Comparison of ENCODE assay signal across 8 mouse cellular contexts in the genomic region with DNA sequence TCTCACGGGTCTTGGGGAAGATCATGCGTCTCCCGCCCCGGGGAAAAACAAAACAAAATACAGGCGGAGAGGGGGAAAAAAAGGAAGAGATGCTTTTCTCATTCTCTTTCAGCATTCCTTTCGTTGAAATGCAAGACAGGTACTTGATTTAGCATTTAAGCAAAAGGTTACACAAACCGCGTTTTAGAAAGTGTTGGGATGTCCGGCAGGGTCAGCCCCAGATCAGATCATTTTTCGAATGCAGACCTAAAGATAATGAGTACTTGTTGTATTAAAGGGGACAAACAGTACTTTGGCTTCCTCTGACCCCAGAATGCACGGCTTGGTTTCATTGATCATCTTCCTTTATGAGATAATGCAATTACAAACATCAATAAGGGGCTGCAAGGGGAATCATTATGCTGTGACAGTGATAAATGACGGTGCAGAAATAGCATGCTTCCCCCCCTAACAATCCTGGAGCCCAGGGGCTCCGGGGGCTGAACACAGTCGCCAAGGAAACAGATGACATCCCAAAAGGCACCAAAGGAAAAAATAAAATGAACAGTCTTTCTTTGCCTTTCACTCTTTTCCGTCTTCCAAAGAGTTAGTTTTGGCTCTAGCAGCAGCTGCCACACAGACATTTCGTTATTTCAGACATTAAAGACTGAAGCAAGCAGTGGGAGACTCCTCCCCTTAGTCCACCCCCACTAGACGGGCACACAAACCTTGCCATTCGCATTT.
DNase-seq lines count a peak whose midpoint lies in the region; ATAC-seq and TF ChIP-seq lines count a peak whose summit lies in the region.

No protein-coding gene starts in this region.

- H3K9ac ChIP-seq in heart, postnatal 0 days (replicated peaks; ENCODE audit: low read depth, low read length): no peak overlapping the region
- no peak overlapping the region for H3K9ac ChIP-seq in midbrain, embryonic 11.5 days (ENCODE audit: low read length)

- no peak overlapping the region for H3K27ac ChIP-seq in heart, postnatal 0 days (ENCODE audit: low read depth)
- peak overlapping the region; percentile 90 for H3K27ac ChIP-seq in hindbrain, embryonic 10.5 days
- no peak overlapping the region for H3K27ac ChIP-seq in midbrain, embryonic 11.5 days (ENCODE audit: low read depth, low read length)

- peak overlapping the region; percentile 89 for H3K4me2 ChIP-seq in heart, postnatal 0 days (ENCODE audit: low read depth, low read length)
- H3K4me2 ChIP-seq in midbrain, embryonic 11.5 days: peak overlapping the region; percentile 32

- no peak for DNase-seq in heart, postnatal 0 days (ENCODE audit: low spot score)
- DNase-seq in heart, adult 18-20 months: no peak
- peak; percentile 66 for DNase-seq in adrenal gland, postnatal 10 days
- DNase-seq in hindbrain, embryonic 10.5 days (ENCODE audit: low spot score): peak; percentile 63
- peak; percentile 95 for DNase-seq in midbrain, embryonic 11.5 days (ENCODE audit: low spot score, missing footprints)
- no peak for DNase-seq in thymus, postnatal 10 days (ENCODE audit: low spot score in 2 of 2)
- no peak for DNase-seq in frontal cortex, postnatal 10 days (ENCODE audit: low spot score in 2 of 2)
- DNase-seq in MN1 (ENCODE audit: low spot score): no peak

- no peak for ATAC-seq in heart, postnatal 0 days (ENCODE audit: insufficient read depth, low read depth)
- no peak for ATAC-seq in midbrain, embryonic 11.5 days (ENCODE audit: low FRiP score)

- TF ChIP-seq EP300 in heart, postnatal 0 days (IDR thresholded peaks at IDR 0.05; ENCODE audit: low read depth): no peak

- peaks cover 51% of the 10 kb centered on the region for H3K27me3 ChIP-seq in heart, postnatal 0 days (ENCODE audit: control insufficient read depth, insufficient read depth, low read length)
- H3K27me3 ChIP-seq in hindbrain, embryonic 10.5 days (ENCODE audit: insufficient read depth, poor library complexity, severe bottlenecking): peaks cover 60% of the 10 kb centered on the region
- peaks cover 58% of the 10 kb centered on the region for H3K27me3 ChIP-seq in midbrain, embryonic 11.5 days (ENCODE audit: control insufficient read depth, insufficient read depth, low read length)

- no peaks in the 10 kb centered on the region for H3K9me3 ChIP-seq in heart, postnatal 0 days (replicated peaks; ENCODE audit: control insufficient read depth, low read length)
- H3K9me3 ChIP-seq in hindbrain, embryonic 10.5 days: no peaks in the 10 kb centered on the region
- no peaks in the 10 kb centered on the region for H3K9me3 ChIP-seq in midbrain, embryonic 11.5 days (ENCODE audit: control insufficient read depth, low read length)

- WGBS in heart, postnatal 0 days: 26% methylated on average over 18 of the region's 18 CpGs
- under 1% methylated on average over 18 of the region's 18 CpGs for WGBS in hindbrain, embryonic 10.5 days
- under 1% methylated on average over 18 of the region's 18 CpGs for WGBS in midbrain, embryonic 11.5 days

- TF ChIP-seq CTCF in heart, postnatal 0 days (IDR thresholded peaks at IDR 0.05; ENCODE audit: low read depth): no peak

- H3K36me3 ChIP-seq in heart, postnatal 0 days (replicated peaks; ENCODE audit: control insufficient read depth, insufficient read depth, low read length): no peaks in the 10 kb centered on the region
- no peaks in the 10 kb centered on the region for H3K36me3 ChIP-seq in hindbrain, embryonic 10.5 days
- no peaks in the 10 kb centered on the region for H3K36me3 ChIP-seq in midbrain, embryonic 11.5 days (ENCODE audit: control insufficient read depth, insufficient read depth, low read length)

- peak overlapping the region; percentile 33 for H3K4me3 ChIP-seq in heart, postnatal 0 days (ENCODE audit: low read depth, low read length)
- H3K4me3 ChIP-seq in hindbrain, embryonic 10.5 days: peak overlapping the region; percentile 60
- no peak overlapping the region for H3K4me3 ChIP-seq in midbrain, embryonic 11.5 days (ENCODE audit: low read depth, low read length)

- H3K4me1 ChIP-seq in heart, postnatal 0 days (ENCODE audit: control insufficient read depth, insufficient read depth): peaks cover 8% of the 10 kb centered on the region; the same call in 1 of the 2 replicates
- peaks cover 85% of the 10 kb centered on the region for H3K4me1 ChIP-seq in hindbrain, embryonic 10.5 days (replicated peaks)
- H3K4me1 ChIP-seq in midbrain, embryonic 11.5 days (ENCODE audit: control insufficient read depth, insufficient read depth, low read length): peaks cover 45% of the 10 kb centered on the region

Comparison
In these comparisons a context has a peak if more than half of its experiments do, and no peak if none do; other contexts are left out.
1. DNase-seq: peak in adrenal gland, postnatal 10 days (single experiment), hindbrain, embryonic 10.5 days (single experiment) and midbrain, embryonic 11.5 days (single experiment); none in heart, postnatal 0 days (single experiment), heart, adult 18-20 months (0 of 2), thymus, postnatal 10 days (0 of 2), frontal cortex, postnatal 10 days (0 of 2) and MN1 (single experiment).